Mouse (Mus musculus) liver, adult 2 months (tissue): ENCODE results near the gene Gm17521.
"Not testable (repeated sequence)": the region's sequence is repeated elsewhere in the genome, so short reads cannot be mapped to it uniquely, and the experiment has no call there.

Experiments
- CTCF ChIP-seq: fragments of 200-500 bp; IDR thresholded peaks from 2 replicates; pipeline ENCODE4 v1.5.1; 2011; ENCODE audit warnings: low read depth, low read length, control low read depth
- POLR2A ChIP-seq: fragments of 200-500 bp; IDR thresholded peaks from 2 replicates; pipeline ENCODE4 v1.6.1; 2011; ENCODE audit warnings: low read length, control low read depth; ENCODE audit not compliant: insufficient read depth; ENCODE audit errors: extremely low read depth

GRCm38 (mm10) chrX:123029569-123029968, at the start of gene Gm17521:
- not testable (repeated sequence) for TF ChIP-seq POLR2A, CTCF
